Mouse (Mus musculus) cerebellum, postnatal 25 days (tissue): ENCODE measurements around the gene Slc12a6.

ENCODE experiments used
- DNase-seq, 2 experiments: peaks; one replicate each; pipeline ENCODE4 v3.0.0; 2021; ENCODE audit warnings: mixed read lengths in 2 of 2

The Slc12a6 gene

GRCm38 (mm10) chr2:112393958-112394357 is 128.3 kb downstream of the Slc12a6 start:
- DNase-seq, result no peak

DNA sequence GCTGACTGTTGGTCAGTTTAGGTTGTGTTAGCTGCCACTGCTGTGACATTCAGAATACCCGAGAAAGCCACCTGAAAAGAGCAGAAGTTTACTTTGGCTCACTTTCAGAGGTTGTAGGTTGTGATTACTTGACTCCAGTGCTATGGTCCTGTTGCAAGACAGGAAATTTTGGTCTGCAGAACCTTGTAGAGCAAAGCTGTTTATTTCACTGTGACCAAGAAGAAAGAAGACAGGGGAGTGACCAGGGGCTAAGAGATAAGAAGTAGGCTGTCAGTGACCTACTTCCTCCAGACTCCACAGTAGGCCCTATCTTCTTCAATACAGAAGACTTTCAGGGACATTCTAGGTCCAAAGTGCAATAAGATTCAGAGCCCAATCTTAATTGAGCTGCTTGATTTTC is 131.0 kb downstream of the Slc12a6 start:
- no peak for DNase-seq

GRCm38 (mm10) chr2:112407030-112407429 is 141.4 kb downstream of the Slc12a6 start:
- DNase-seq, result no peak
